Mouse (Mus musculus): ENCODE measurements around the gene Washc2.

Washc2 gene

GRCm38 (mm10) chr6:116264018-116264651 is 56.3 kb downstream of the Washc2 start, which contains the start of gene Zfand4:
TSS of gene Zfand4 (plus strand) at chr6:116264222.
- DNase-seq (ENCODE audit: low read depth) = peak; percentile 93

GRCm38 (mm10) chr6:116264836-116265235 is 57.0 kb downstream of the Washc2 start:
- DNase-seq (ENCODE audit: low read depth) = peak; percentile 59

- peak; percentile 65 for DNase-seq (ENCODE audit: low read depth)
Observed at GRCm38 (mm10) chr6:116265603-116266002, 57.8 kb downstream of the Washc2 start.

- peak; percentile 95 for DNase-seq (ENCODE audit: low read depth)
Observed at GRCm38 (mm10) chr6:116266273-116267109, 58.7 kb downstream of the Washc2 start.

- DNase-seq (ENCODE audit: low read depth) = no peak
Observed at GRCm38 (mm10) chr6:116267110-116267423, 59.2 kb downstream of the Washc2 start.

- DNase-seq (ENCODE audit: low read depth) = peak; percentile 57
Observed at GRCm38 (mm10) chr6:116275695-116276094, 67.9 kb downstream of the Washc2 start.

- DNase-seq (ENCODE audit: low read depth) = no peak
Observed at GRCm38 (mm10) chr6:116278679-116279317, 71.0 kb downstream of the Washc2 start.

GRCm38 (mm10) chr6:116281014-116281413 is 73.2 kb downstream of the Washc2 start:
- DNase-seq (ENCODE audit: low read depth) = peak; percentile 81

GRCm38 (mm10) chr6:116282546-116282945 is 74.7 kb downstream of the Washc2 start:
- peak; percentile 66 for DNase-seq (ENCODE audit: low read depth)

- no peak for DNase-seq (ENCODE audit: low read depth)
Observed at GRCm38 (mm10) chr6:116283280-116283679, 75.4 kb downstream of the Washc2 start.

- DNase-seq (ENCODE audit: low read depth) = no peak
Observed at GRCm38 (mm10) chr6:116286321-116286720, 78.5 kb downstream of the Washc2 start.

- peak; percentile 99 for DNase-seq (ENCODE audit: low read depth)
Observed at GRCm38 (mm10) chr6:116286870-116287575, 79.2 kb downstream of the Washc2 start.

- DNase-seq (ENCODE audit: low read depth) = peak; percentile 25
Observed at GRCm38 (mm10) chr6:116311411-116311810, 103.6 kb downstream of the Washc2 start.

Data from 416B (cell line).